Mouse (Mus musculus) embryonic fibroblast, embryonic 13.5 days (primary cell): ENCODE data around the gene Nlgn1. TPM values are rescaled to one million over a fixed set of nuclear protein-coding genes. Genes with fewer than 3 reads are reported as not detected.

Experiments
- H3K27ac ChIP-seq: 2 replicates; pipeline ENCODE4 v1.5.1; 2012; ENCODE audit warnings: low read length, control low read depth, inconsistent platforms; ENCODE audit not compliant: insufficient read depth
- H3K4me1 ChIP-seq: 2 replicates; pipeline ENCODE4 v1.6.1; 2011; ENCODE audit warnings: low read length; ENCODE audit not compliant: control insufficient read depth, insufficient read depth
- H3K4me3 ChIP-seq: 2 replicates; pipeline ENCODE4 v1.5.1; 2011; ENCODE audit warnings: mild to moderate bottlenecking, control low read depth, low read length; ENCODE audit not compliant: insufficient read depth
- CTCF ChIP-seq: IDR thresholded peaks from 2 replicates; pipeline ENCODE4 v1.5.1; 2011; ENCODE audit warnings: mild to moderate bottlenecking, control low read depth, low read length, moderate library complexity, borderline replicate concordance; ENCODE audit not compliant: insufficient read depth
- POLR2A ChIP-seq: IDR thresholded peaks from 2 replicates; pipeline ENCODE4 v1.6.1; 2011; ENCODE audit warnings: low read depth, mild to moderate bottlenecking, control low read depth, low read length, moderate library complexity
- polyA plus RNA-seq: library from polyadenylated mRNA; stranded (reverse); fragments of >200 nt; gene quantifications from 2 replicates; pipeline ENCODE4 v1.2.4, GENCODE M21; 2011; ENCODE audit warnings: low read depth; ENCODE audit not compliant: missing spikeins, insufficient read length

The Nlgn1 gene
- polyA plus RNA-seq, 1 experiment, result 0.26 TPM

GRCm38 (mm10) chr3:26011310-26012078 lies 320.8 kb downstream of the Nlgn1 start:
- Histone ChIP-seq H3K27ac (no peak overlapping the region), H3K4me1 (no peaks in the 10 kb centered on the region), H3K4me3 (no peak overlapping the region)
- TF ChIP-seq CTCF (no peak), POLR2A (no peak)

GRCm38 (mm10) chr3:26002863-26003608 lies 329.2 kb downstream of the Nlgn1 start:
- no peak overlapping the region for H3K4me3 ChIP-seq
- no peak for TF ChIP-seq CTCF
- no peak for TF ChIP-seq POLR2A

GRCm38 (mm10) chr3:26002367-26002766 lies 329.9 kb downstream of the Nlgn1 start:
- H3K4me3 ChIP-seq, result no peak overlapping the region
- TF ChIP-seq CTCF (no peak), POLR2A (no peak)
- no peak overlapping the region for H3K27ac ChIP-seq
- no peaks in the 10 kb centered on the region for H3K4me1 ChIP-seq

More at GRCm38 (mm10) chr3:26002863-26003608, 329.2 kb downstream of the Nlgn1 start:
- Histone ChIP-seq H3K4me1 (no peaks in the 10 kb centered on the region), H3K27ac (no peak overlapping the region)

- no peak overlapping the region for H3K27ac ChIP-seq
- no peaks in the 10 kb centered on the region for H3K4me1 ChIP-seq
- TF ChIP-seq POLR2A (no peak), CTCF (no peak)
- no peak overlapping the region for H3K4me3 ChIP-seq
Measured at GRCm38 (mm10) chr3:25967546-25967945, 364.7 kb downstream of the Nlgn1 start.

GRCm38 (mm10) chr3:25964237-25964636 lies 368.0 kb downstream of the Nlgn1 start:
- TF ChIP-seq CTCF, result no peak
- H3K4me3 ChIP-seq, result no peak overlapping the region

GRCm38 (mm10) chr3:25963568-25963967 lies 368.7 kb downstream of the Nlgn1 start:
- no peaks in the 10 kb centered on the region for H3K4me1 ChIP-seq
- TF ChIP-seq POLR2A (no peak), CTCF (no peak)
- no peak overlapping the region for H3K4me3 ChIP-seq
- no peak overlapping the region for H3K27ac ChIP-seq

More at GRCm38 (mm10) chr3:25964237-25964636, 368.0 kb downstream of the Nlgn1 start:
- Histone ChIP-seq H3K4me1 (no peaks in the 10 kb centered on the region), H3K27ac (no peak overlapping the region)

GRCm38 (mm10) chr3:25916535-25916934 lies 415.7 kb downstream of the Nlgn1 start:
- Histone ChIP-seq H3K27ac (no peak overlapping the region), H3K4me3 (no peak overlapping the region), H3K4me1 (no peaks in the 10 kb centered on the region)
- no peak for TF ChIP-seq POLR2A
- no peak for TF ChIP-seq CTCF

GRCm38 (mm10) chr3:25914365-25915065 lies 417.7 kb downstream of the Nlgn1 start:
- no peak overlapping the region for H3K27ac ChIP-seq
- H3K4me1 ChIP-seq, result no peaks in the 10 kb centered on the region
- H3K4me3 ChIP-seq, result no peak overlapping the region
- no peak for TF ChIP-seq POLR2A
- TF ChIP-seq CTCF, result no peak

- Histone ChIP-seq H3K27ac (no peak overlapping the region), H3K4me3 (no peak overlapping the region), H3K4me1 (no peaks in the 10 kb centered on the region)
- TF ChIP-seq POLR2A (no peak), CTCF (no peak)
Measured at GRCm38 (mm10) chr3:25903140-25903809, 429.0 kb downstream of the Nlgn1 start.

GRCm38 (mm10) chr3:25897456-25897855 lies 434.8 kb downstream of the Nlgn1 start:
- no peak overlapping the region for H3K27ac ChIP-seq
- H3K4me1 ChIP-seq, result no peaks in the 10 kb centered on the region
- H3K4me3 ChIP-seq, result no peak overlapping the region
- no peak for TF ChIP-seq POLR2A
- no peak for TF ChIP-seq CTCF
